Mouse (Mus musculus): ENCODE measurements around the gene Trim21. TPM values are rescaled to one million over a fixed set of nuclear protein-coding genes. Genes with fewer than 3 reads are reported as not detected.

Gene Trim21
- 1 to 10 TPM; 2.5 to 3.2 TPM for total RNA-seq (2021)
- long read RNA-seq, experiment 1, transcript Trim21-201 (8 exons, 2,793 nt): major isoform, 5 of 6 reads
- long read RNA-seq, experiment 1, partial matches to known transcripts: 1 of 6 reads
- long read RNA-seq, experiment 1, other reads (novel, unspliced or antisense): 0 of 6 reads
- long read RNA-seq, experiment 2, partial matches to known transcripts: 0 of 3 reads
- long read RNA-seq, experiment 2, other reads (novel, unspliced or antisense): 0 of 3 reads

DNA sequence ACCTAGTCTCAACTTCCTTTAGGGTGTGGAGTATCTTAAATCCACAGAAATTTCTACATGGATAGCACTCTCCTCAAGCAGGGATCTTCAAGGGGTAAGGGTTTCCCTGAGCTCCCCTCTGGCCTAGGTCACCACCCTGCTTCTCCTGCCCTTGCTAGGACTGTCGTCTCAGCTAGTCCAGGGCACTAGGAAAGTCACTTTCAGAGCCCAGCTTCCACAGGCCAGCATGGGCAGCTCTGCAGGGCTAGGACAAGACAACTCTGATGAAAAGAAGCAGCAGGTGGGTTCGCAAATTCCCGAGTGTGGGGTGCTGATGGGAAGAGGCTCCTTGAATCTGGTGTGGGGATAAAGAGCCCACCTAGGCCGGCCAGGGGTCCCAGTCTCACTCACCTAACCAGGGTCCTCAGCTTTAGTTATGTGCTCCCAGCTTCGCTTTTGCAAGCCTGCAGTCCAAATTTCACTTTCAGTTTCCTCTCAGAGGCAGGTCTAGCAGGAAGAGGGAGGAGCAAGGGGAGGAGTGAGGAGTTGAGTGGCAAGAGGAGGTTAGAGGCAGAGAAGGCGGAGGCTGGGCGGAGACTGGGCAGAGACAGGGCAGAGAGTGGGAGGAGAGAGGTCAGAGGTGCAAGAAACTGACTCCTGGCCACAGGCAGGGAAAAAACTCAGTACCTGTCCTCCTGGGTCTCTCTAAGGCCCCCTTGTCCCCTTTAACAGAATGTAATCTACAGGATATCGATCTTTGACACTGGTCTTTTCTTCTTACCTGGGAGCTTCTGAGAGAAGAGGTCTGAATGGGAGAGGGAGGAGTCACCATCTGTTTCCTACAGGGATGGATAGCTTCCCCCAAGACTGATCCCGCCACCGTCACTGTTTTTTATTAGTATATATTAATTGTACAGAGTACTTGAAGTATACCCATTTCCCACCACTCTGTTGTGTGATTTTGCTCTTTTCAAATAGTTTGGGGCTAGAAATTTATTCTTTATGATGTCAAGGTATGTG, at the start of gene Trim21:
TSS of gene Trim21 (minus strand) at position 488 of the 999 bp plus-strand sequence.
- peak in 1 of 2 experiments; percentile 55 for DNase-seq (ENCODE audit: low spot score in 2 of 2)

DNA sequence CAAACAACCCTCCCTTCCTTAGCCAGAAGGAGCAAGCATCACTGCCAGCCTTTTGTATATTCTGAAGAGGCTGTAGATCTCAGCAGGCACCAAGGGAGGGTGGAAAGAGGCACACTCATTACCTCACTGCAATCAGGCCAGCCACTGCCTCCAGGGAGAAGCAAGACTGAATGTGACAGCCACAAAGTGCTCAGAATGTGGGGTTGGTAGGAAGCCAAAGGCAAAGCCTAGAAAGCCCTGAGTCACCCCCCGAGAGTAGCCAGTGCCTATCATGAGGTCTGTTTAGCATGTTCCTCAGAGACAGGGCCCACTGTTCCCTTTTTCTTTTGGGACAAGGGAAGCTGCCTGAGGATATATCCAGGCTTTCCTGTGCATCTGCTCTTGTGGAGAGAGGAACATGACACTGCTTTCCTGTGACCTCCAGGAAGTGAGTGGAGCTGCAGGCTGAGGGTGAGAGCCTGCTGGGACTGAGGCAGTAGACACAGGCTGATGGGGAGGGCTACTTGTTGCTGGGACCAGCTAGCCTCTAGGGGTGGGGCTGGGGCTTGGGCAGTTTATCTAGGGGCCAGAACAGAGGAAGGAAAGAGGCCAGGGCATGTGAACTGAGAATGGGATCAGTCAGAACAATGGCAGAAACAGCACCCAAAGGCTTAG, 32.2 kb upstream of the Trim21 start, which contains the start of gene Olfr552:
TSS of gene Olfr552 (plus strand) at position 393 of the 654 bp plus-strand sequence.
- no peak for DNase-seq (ENCODE audit: low spot score in 2 of 2)

GRCm38 (mm10) chr7:102591786-102592185, 26.5 kb upstream of the Trim21 start, which contains the start of gene Olfr551:
Olfr551 (minus strand) TSS chr7:102591886.
- DNase-seq (ENCODE audit: low spot score in 2 of 2): no peak

- no peak for DNase-seq (ENCODE audit: low spot score in 2 of 2)
Measured at GRCm38 (mm10) chr7:102575998-102576397, 10.7 kb upstream of the Trim21 start.

GRCm38 (mm10) chr7:102573174-102573830, 8.0 kb upstream of the Trim21 start:
- no peak for DNase-seq (ENCODE audit: low spot score in 2 of 2)

- no peak for DNase-seq (ENCODE audit: low spot score in 2 of 2)
Measured at GRCm38 (mm10) chr7:102571142-102571541, 5.9 kb upstream of the Trim21 start, which contains the start of gene Olfr550. Olfr550 (plus strand) TSS chr7:102571442.

DNA sequence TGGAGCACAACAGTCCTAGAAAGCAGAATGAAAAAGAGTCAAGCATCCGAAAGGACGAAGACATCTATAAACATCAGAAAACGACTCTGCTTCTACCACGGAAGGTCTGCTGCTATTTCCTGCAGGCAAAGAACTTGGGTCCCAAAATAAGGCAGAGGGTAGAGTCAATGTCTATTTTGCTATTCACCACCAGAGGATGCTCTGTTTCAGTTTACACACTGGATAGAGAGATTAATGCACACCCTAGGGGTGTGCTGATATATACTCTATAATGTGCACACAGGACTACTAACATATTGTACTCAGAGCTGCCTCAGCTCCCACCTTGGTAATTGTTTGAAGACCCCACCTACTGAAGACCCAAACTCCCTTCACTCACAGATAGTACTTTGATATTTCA, 933 bp upstream of the Trim21 start:
- no peak for DNase-seq (ENCODE audit: low spot score in 2 of 2)

DNA sequence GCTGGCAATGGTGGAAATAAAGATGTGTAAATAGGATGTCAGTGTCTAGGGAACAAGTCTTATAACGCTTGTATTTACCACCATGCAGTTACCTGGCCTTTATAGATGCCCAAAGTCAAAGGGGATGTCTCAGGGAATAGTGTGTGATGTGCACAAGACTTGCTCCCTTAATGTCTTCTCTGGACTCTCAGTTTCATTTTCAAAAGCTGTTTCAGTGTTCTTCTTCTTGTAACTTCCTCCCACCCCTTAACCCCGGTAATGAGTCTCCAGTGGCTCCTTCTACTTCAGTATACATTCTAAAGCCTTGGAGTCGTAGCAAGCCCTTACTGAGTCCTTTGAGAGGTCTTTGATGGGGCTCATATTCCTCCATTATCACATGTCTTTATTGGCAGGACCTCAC, 12.0 kb downstream of the Trim21 start:
- DNase-seq (ENCODE audit: low spot score in 2 of 2): no peak

DNA sequence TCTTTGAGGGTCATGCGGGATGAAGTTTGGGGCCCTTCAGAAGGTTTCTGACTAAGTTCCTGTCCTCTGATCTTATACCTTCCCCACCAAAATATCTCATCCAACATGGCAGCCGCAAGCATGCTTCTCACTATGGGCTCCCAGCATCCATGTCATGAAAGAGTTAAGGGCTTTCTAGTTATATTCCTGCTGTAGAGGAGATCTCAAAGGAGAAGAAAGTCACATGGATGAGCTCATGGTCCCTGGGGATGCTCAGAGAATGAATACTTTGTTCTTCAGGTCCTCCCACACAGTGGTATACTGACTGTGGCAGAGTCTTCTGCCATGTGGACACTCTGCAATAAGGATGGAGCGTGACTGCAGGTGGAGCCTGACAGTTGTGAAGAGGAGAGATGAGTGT, 15.7 kb downstream of the Trim21 start, which contains the start of gene Olfr549:
TSS of gene Olfr549 (plus strand) at position 301 of the 400 bp plus-strand sequence.
- no peak for DNase-seq (ENCODE audit: low spot score in 2 of 2)

GRCm38 (mm10) chr7:102541251-102541650, 24.0 kb downstream of the Trim21 start:
- no peak for DNase-seq (ENCODE audit: low spot score in 2 of 2)

DNA sequence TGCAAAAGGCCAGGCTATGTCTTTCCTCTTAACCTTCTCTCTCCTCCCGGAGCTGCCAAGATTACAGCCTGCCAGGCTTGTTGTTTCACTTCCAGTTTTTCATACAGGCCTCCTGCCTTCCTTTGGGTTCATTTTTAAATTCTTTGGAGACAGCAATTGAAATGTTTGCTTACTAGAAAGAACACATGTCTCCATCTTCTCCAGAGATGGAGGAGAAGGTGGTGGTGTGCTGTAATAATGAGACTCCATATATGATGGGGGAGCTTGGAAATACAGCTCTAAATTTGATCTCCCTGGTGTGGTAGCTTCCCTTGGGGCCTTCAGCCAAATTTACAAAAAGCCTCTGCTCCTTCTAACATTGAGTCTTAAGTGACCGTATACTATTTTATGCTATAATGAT, 24.7 kb downstream of the Trim21 start, which contains the start of gene Olfr548-ps1:
TSS of gene Olfr548-ps1 (plus strand) at position 301 of the 400 bp plus-strand sequence.
- no peak for DNase-seq (ENCODE audit: low spot score in 2 of 2)

DNA sequence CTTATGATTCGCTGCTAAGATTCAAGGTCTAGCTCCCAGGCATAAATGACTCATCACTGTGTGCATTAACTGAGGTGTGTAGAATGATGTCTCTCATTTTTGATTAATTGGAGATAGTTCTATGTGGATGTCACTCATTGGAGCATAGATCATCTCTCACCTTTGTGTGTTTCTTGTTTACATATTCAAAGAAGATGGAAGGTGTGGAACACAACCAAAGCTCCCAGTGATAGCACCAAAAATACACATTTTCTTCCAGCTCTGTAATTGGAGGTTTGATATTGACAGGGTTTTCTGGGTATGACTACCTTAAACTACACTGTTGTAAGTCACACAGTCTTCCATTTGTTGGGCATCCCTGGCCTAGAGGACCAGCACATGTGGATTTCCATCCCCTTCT, 30.8 kb downstream of the Trim21 start, which contains the start of gene Olfr547:
TSS of gene Olfr547 (plus strand) at position 301 of the 400 bp plus-strand sequence.
- no peak for DNase-seq (ENCODE audit: low spot score in 2 of 2)

GRCm38 (mm10) chr7:102529052-102529451, 36.2 kb downstream of the Trim21 start:
- DNase-seq (ENCODE audit: low spot score in 2 of 2): no peak

GRCm38 (mm10) chr7:102517051-102517335, 48.3 kb downstream of the Trim21 start:
- peak; percentile 26 to 75 for DNase-seq (ENCODE audit: low spot score in 2 of 2)

DNA sequence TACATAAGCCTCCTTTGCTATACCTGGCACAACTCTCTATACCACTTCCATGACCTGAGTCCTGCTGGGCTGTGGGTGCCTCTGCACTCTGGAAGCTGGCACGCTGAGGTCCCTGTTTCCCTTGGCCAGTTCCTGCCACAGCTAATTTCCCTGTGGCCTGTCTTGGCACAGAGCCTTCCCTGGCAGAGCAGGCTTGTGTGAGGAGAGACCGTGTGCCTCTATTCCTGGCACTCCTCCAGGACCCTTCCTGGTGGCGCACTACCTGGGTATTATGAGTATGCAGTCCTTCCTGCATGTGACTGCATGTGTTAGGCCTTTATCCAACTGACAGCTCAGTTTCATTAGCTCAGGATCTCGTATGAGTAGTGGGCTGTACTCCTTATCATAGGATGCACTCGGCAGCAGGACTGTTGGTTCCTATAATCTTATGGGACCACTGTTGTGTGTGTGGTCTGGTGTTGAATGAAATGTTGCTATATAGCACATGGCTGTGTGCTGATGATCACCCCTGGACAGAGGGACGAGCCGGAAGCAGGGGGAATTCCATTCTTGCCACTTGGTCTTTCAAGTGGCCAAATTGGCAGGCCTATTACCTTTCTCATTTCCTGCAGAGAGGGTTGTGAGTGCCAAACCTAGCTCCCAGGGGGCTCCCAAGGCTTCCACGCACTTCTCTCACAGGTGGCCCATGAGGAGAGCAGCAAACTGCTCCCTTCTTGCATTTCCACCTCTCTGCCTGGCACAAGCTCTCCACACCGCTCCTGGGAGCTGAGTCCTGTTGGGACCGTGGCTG, 48.8 kb downstream of the Trim21 start:
- DNase-seq (ENCODE audit: low spot score in 2 of 2): peak in 1 of 2 experiments; percentile 18

- no peak for DNase-seq (ENCODE audit: low spot score in 2 of 2)
Measured at GRCm38 (mm10) chr7:102514144-102514543, 51.1 kb downstream of the Trim21 start.

GRCm38 (mm10) chr7:102512814-102513435, 52.4 kb downstream of the Trim21 start:
- DNase-seq (ENCODE audit: low spot score in 2 of 2): peak; percentile 84 to 85

DNA sequence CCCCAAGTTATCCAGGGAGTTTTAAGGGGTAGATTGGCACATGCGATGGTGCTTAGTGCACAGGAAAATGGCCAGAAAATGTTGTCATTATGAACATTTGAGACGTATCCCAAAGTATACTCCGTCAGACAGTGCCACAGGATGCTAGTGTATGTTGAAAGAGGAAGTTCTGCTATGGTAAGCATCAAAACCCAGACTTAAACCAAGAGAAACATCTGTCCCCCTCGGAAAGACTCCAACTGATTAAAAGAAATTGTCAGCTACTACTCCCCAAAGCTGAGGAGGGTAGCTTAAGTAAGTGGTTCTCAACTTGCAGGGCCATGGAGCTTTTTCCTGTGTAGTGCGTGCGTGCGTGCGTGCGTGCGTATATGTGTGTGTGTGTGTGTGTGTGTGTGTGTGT, 53.4 kb downstream of the Trim21 start:
- no peak for DNase-seq (ENCODE audit: low spot score in 2 of 2)

GRCm38 (mm10) chr7:102509726-102510125, 55.6 kb downstream of the Trim21 start:
- no peak for DNase-seq (ENCODE audit: low spot score in 2 of 2)
